Mouse (Mus musculus): ENCODE measurements at regions not wholly inside any gene's neighbourhood (a gene's known extent, or its start where the extent isn't known, plus 50 kb on each side); places are given as distances from the start of the nearest gene placed in this dataset.

- Histone ChIP-seq H3K9ac (no peak overlapping the region), H3K36me3 (ENCODE audit: insufficient read depth) (no peaks in the 10 kb centered on the region), H3K9me3 (ENCODE audit: low read depth, low read length) (no peaks in the 10 kb centered on the region), H3K4me2 (no peak overlapping the region), H3K4me1 (ENCODE audit: insufficient read depth) (no peaks in the 10 kb centered on the region), H3K27ac (ENCODE audit: low read depth) (no peak overlapping the region), H3K4me3 (ENCODE audit: low read depth, low read length) (no peak overlapping the region), H3K27me3 (ENCODE audit: insufficient read depth, low read length) (no peaks in the 10 kb centered on the region)
- 69% methylated on average over 13 of the region's 13 CpGs for WGBS
- ATAC-seq (ENCODE audit: insufficient read depth) (no peak), DNase-seq (no peak)
- TF ChIP-seq CTCF (IDR thresholded peaks at IDR 0.05; ENCODE audit: low read depth): no peak
Measured at GRCm38 (mm10) chr2:169282508-169283117, 304.9 kb downstream of the Gm11011 start.

DNA sequence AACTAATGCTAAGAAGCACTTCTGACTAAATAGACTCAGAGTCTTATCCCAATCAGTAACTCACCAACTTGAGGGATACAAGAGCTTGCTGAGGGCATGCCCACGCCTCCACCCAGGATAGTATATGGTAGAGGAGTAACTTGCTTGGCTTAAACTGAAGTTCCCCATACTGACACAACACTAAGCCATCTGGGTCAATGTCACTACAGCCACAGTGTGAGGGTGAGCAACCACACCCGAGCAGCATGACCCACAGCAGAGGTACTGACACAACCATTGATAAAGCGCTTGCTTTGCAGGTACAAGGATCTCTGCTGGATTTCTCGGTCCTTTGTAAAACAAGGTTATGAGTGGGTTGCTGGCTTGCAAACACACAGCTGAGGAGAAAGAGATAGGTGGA lies 312.2 kb downstream of the Gm11011 start:
- Histone ChIP-seq H3K9ac (no peak overlapping the region), H3K27ac (ENCODE audit: low read depth) (no peak overlapping the region), H3K4me2 (no peak overlapping the region), H3K9me3 (ENCODE audit: low read depth, low read length) (no peaks in the 10 kb centered on the region), H3K27me3 (ENCODE audit: insufficient read depth, low read length) (no peaks in the 10 kb centered on the region), H3K36me3 (ENCODE audit: insufficient read depth) (no peaks in the 10 kb centered on the region), H3K4me1 (ENCODE audit: insufficient read depth) (no peaks in the 10 kb centered on the region), H3K4me3 (ENCODE audit: low read depth, low read length) (no peak overlapping the region)
- WGBS: 91% methylated on average over 4 of the region's 4 CpGs
- DNase-seq: no peak
- no peak for ATAC-seq (ENCODE audit: insufficient read depth)
- no peak for TF ChIP-seq CTCF (IDR thresholded peaks at IDR 0.05; ENCODE audit: low read depth)

GRCm38 (mm10) chr2:169274101-169274500 lies 313.4 kb downstream of the Gm11011 start:
- Histone ChIP-seq H3K9ac (no peak overlapping the region), H3K27me3 (ENCODE audit: insufficient read depth, low read length) (no peaks in the 10 kb centered on the region), H3K4me1 (ENCODE audit: insufficient read depth) (no peaks in the 10 kb centered on the region), H3K4me2 (no peak overlapping the region), H3K27ac (ENCODE audit: low read depth) (no peak overlapping the region), H3K36me3 (ENCODE audit: insufficient read depth) (no peaks in the 10 kb centered on the region), H3K9me3 (ENCODE audit: low read depth, low read length) (no peaks in the 10 kb centered on the region), H3K4me3 (ENCODE audit: low read depth, low read length) (no peak overlapping the region)
- ATAC-seq (ENCODE audit: insufficient read depth) (no peak), DNase-seq (no peak)
- no peak for TF ChIP-seq CTCF (IDR thresholded peaks at IDR 0.05; ENCODE audit: low read depth)
- WGBS: 47% methylated on average over 1 of the region's 1 CpGs

DNA sequence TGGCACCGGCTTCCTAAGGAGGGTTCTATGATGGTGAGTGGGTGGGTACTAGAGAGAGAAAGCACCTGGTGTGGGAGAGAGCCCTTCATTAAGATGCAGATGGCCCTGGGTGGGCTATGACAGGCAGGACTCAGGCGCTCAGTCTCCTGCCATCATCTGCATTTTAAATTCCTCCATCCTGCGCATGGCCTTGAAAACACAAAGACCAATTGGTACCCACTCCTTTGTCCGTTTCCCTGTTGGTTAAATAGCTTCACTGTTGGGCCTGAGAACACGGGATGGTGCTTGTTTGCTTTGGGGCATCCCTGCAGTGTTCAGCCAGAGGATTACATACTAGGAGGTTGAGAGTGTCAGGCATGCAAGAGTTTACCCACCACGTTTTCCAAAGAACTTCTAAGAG lies 314.9 kb downstream of the Gm11011 start:
- no peaks in the 10 kb centered on the region for H3K4me1 ChIP-seq (ENCODE audit: insufficient read depth)
- no peak for TF ChIP-seq CTCF (IDR thresholded peaks at IDR 0.05; ENCODE audit: low read depth)

GRCm38 (mm10) chr2:169272018-169272417 lies 315.5 kb downstream of the Gm11011 start:
- H3K27me3 ChIP-seq (ENCODE audit: insufficient read depth, low read length): no peaks in the 10 kb centered on the region
- H3K4me2 ChIP-seq: no peak overlapping the region
- H3K4me1 ChIP-seq (ENCODE audit: insufficient read depth): no peaks in the 10 kb centered on the region
- no peaks in the 10 kb centered on the region for H3K36me3 ChIP-seq (ENCODE audit: insufficient read depth)
- DNase-seq: no peak
- 21% methylated on average over 4 of the region's 4 CpGs for WGBS
- H3K4me3 ChIP-seq (ENCODE audit: low read depth, low read length): no peak overlapping the region
- no peak for ATAC-seq (ENCODE audit: insufficient read depth)
- no peak overlapping the region for H3K9ac ChIP-seq
- no peaks in the 10 kb centered on the region for H3K9me3 ChIP-seq (ENCODE audit: low read depth, low read length)
- TF ChIP-seq CTCF (IDR thresholded peaks at IDR 0.05; ENCODE audit: low read depth): peak; percentile 41; the same call in 1 of the 2 replicates
- H3K27ac ChIP-seq (ENCODE audit: low read depth): no peak overlapping the region

More for the DNA sequence above, 314.9 kb downstream of the Gm11011 start:
- Histone ChIP-seq H3K27me3 (ENCODE audit: insufficient read depth, low read length) (no peaks in the 10 kb centered on the region), H3K4me2 (no peak overlapping the region), H3K9ac (no peak overlapping the region), H3K36me3 (ENCODE audit: insufficient read depth) (no peaks in the 10 kb centered on the region), H3K9me3 (ENCODE audit: low read depth, low read length) (no peaks in the 10 kb centered on the region), H3K27ac (ENCODE audit: low read depth) (no peak overlapping the region), H3K4me3 (ENCODE audit: low read depth, low read length) (no peak overlapping the region)
- no peak for ATAC-seq (ENCODE audit: insufficient read depth)
- no peak for DNase-seq
- 41% methylated on average over 6 of the region's 6 CpGs for WGBS

DNA sequence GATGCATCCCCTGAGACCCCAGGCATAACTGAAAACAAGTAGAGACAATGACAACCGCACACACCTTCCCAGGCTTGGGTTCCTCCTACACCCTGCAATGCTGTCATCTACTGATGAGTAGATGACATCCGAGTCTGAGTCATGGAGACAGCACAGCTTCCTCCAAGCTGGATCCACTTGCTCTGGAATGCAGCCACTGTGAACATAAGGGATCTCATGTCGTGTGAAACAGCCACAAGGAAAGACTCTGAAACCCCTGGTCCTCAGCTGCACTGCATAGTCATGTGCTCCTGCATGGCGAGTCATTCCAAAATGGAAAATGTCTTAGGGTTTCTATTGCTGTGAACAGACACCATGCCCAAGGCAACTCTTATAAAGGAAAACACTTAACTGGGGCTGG lies 305.2 kb upstream of the Zfp64 start:
- 75% methylated on average over 4 of the region's 4 CpGs for WGBS
- ATAC-seq (ENCODE audit: insufficient read depth): no peak

GRCm38 (mm10) chr2:169244572-169244971 lies 289.2 kb upstream of the Zfp64 start:
- H3K4me1 ChIP-seq (ENCODE audit: insufficient read depth): no peaks in the 10 kb centered on the region
- ATAC-seq (ENCODE audit: insufficient read depth): peak; percentile 79

More for the DNA sequence above, 305.2 kb upstream of the Zfp64 start:
- H3K27me3 ChIP-seq (ENCODE audit: insufficient read depth, low read length): no peaks in the 10 kb centered on the region
- no peak for DNase-seq
- no peaks in the 10 kb centered on the region for H3K4me1 ChIP-seq (ENCODE audit: insufficient read depth)
- H3K4me2 ChIP-seq: no peak overlapping the region
- no peak overlapping the region for H3K9ac ChIP-seq
- no peaks in the 10 kb centered on the region for H3K36me3 ChIP-seq (ENCODE audit: insufficient read depth)
- H3K4me3 ChIP-seq (ENCODE audit: low read depth, low read length): no peak overlapping the region
- H3K9me3 ChIP-seq (ENCODE audit: low read depth, low read length): no peaks in the 10 kb centered on the region
- TF ChIP-seq CTCF (IDR thresholded peaks at IDR 0.05; ENCODE audit: low read depth): no peak
- H3K27ac ChIP-seq (ENCODE audit: low read depth): no peak overlapping the region

More at GRCm38 (mm10) chr2:169244572-169244971, 289.2 kb upstream of the Zfp64 start:
- no peaks in the 10 kb centered on the region for H3K27me3 ChIP-seq (ENCODE audit: insufficient read depth, low read length)
- H3K4me2 ChIP-seq: no peak overlapping the region
- no peak overlapping the region for H3K9ac ChIP-seq
- TF ChIP-seq CTCF (IDR thresholded peaks at IDR 0.05; ENCODE audit: low read depth): no peak
- DNase-seq: peak; percentile 68
- no peaks in the 10 kb centered on the region for H3K36me3 ChIP-seq (ENCODE audit: insufficient read depth)
- H3K27ac ChIP-seq (ENCODE audit: low read depth): no peak overlapping the region
- no peaks in the 10 kb centered on the region for H3K9me3 ChIP-seq (ENCODE audit: low read depth, low read length)
- no peak overlapping the region for H3K4me3 ChIP-seq (ENCODE audit: low read depth, low read length)

All from lung, embryonic 14.5 days (tissue).